Mouse (Mus musculus) right cerebral cortex, postnatal 36 days (tissue): ENCODE measurements around the gene Gpr18.

Experiments used
- DNase-seq, 2 experiments: peaks; one replicate each; pipeline ENCODE4 v3.0.0; 2022; ENCODE audit warnings: low spot score in 2 of 2, mixed read lengths in 1 of 2

Gene Gpr18

GRCm38 (mm10) chr14:121915621-121916020, at the start of gene Gpr18:
Gene Gpr18 (minus strand): TSS chr14:121915781.
- DNase-seq = no peak

GRCm38 (mm10) chr14:121964990-121965389, 49.4 kb upstream of the Gpr18 start, which contains the start of gene Gpr183:
Gene Gpr183 (minus strand): TSS chr14:121965195.
- DNase-seq = no peak

DNA sequence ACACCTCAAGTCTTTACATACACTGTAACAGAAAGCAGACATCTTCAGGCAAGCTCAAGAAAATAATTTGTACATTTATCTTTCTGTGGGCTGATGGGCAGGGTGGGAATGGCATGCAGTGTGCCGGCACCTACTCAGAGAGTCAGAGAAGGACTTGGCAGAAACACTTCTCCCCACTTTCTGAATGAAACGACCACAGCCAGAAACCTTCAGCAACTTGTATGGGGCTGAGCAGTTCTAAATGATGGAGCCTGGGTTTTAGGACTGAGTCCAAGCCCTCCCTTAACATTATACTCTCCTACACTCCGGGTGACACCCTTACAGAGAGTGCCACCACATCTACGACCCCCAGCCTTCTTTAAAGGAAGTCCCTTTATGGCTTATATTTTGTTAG, 48.4 kb upstream of the Gpr18 start:
- DNase-seq = no peak

DNA sequence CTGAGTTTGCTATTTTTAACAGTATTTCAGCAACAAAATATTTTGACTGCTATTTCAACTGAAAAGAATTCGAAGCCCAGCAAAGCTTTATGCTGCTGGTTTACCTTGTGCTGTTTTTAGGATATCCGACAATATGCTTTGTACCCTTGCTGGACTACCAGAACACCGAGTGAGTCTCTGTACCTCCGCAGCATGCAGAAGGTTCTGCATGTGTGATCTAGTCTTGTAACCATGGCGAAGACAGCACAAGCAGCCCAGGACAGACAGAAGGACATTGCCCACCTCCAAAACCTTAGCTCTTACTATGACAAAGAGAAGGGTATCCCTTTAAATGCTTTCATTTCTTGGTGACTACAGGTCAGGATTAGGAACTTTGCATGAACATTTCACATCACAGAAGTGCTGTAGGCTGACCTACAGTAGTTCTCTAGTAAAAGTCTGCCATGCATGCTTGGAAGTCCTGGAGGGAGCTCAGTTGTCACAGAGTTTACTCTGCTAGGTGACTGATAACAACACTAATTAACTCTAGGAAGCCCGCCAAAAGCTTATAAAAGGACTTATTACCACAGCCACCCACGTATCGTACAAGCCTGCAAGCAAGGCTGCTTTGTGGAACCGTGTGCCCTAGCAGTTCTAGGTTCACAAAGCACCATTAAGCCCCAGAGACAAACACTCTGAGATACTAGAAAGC, 47.8 kb upstream of the Gpr18 start:
- DNase-seq = no peak

DNA sequence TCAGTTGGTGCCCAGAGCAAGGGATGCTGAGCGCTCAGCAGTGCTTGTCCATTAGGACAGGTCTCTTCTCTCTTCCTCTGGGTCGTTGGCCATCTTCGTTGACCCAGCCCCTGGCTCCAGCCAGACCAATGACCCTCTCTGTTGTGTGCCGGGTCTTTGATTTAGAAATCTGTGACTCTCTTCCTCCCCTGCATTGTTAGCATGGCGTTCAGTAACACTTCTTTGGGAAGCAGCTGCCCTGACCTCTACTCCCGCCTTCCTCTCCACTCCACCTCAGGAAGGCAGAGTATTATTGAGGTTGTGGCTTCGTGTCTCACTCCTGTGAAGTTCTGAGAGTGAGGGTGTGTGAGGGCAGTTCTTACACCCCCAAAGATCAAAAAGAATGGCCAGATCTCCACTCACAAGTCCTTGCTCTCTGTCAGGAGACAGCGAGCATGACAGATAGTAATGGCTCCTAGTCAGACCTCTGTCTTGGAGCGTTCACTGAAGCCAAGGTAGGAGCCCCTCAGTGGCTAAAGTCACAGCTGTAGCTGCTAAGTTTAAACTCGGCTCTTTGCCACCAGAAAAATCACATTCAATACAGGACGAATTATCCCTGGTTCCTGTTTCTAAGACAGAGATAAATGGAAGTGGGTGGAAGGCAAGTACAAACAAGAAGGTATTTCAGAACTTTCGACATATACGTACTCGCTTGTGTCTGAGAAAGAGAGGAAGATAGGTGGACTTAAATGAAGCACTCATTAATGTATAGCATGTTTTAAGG, 46.7 kb upstream of the Gpr18 start:
- DNase-seq = no peak

DNA sequence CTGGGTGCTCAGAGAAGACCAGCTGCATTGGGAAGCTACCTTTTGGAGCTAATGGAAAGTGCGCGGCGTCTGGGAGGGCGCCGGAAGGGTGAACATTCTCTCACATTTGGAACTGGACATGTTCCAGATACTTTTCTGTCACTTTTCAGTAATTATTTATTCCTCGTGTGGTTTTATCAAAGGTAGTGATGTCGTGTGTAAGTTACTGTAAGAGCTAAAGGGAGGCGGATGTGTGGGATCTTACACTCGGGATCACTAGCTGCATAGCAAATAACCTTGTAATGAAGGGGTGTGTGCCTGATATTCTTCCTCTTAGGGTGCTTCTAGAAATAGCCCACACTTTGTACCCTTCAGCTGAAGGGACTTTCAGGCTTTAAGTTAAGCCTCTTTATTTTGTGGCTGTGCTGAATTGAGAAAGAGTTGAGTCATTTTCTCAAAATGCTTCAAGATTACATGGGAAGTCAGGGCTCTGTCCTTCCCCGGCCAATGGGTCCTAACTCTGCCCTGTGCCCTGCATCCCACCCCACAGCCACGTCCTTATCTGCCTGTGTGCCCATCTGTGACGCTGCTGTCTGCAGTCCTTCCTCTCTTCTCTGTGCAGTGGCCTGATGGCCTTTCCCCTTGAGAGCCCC, 46.0 kb upstream of the Gpr18 start:
- no peak for DNase-seq

GRCm38 (mm10) chr14:121960997-121961396, 45.4 kb upstream of the Gpr18 start:
- no peak for DNase-seq

- DNase-seq = no peak
Observed at GRCm38 (mm10) chr14:121960531-121960930, 45.0 kb upstream of the Gpr18 start.

DNA sequence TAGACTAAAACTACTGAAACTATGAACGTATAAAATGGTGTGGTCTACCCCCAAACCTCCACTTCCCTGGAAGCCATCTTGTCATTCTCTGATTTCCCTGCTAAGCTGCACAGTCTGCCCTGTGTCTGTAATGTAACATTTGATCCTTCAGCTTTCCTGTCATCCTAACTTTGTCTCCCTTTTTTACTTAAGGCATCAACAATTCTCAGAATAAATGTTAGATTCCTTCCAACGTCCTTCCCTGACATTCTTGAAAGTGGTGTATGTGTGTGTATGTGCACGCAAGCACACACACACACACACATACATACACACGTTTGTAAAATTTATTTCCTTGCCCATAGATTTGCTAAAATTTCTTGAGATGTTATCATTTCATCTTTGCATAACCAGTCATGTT, 44.5 kb upstream of the Gpr18 start:
- no peak for DNase-seq

GRCm38 (mm10) chr14:121959538-121959980, 44.0 kb upstream of the Gpr18 start:
- DNase-seq = no peak

GRCm38 (mm10) chr14:121958751-121959537, 43.4 kb upstream of the Gpr18 start:
- DNase-seq = no peak

- no peak for DNase-seq
Observed at GRCm38 (mm10) chr14:121958041-121958750, 42.6 kb upstream of the Gpr18 start.

- DNase-seq = no peak
Observed at GRCm38 (mm10) chr14:121957176-121957871, 41.7 kb upstream of the Gpr18 start.

GRCm38 (mm10) chr14:121956291-121956690, 40.7 kb upstream of the Gpr18 start:
- no peak for DNase-seq

DNA sequence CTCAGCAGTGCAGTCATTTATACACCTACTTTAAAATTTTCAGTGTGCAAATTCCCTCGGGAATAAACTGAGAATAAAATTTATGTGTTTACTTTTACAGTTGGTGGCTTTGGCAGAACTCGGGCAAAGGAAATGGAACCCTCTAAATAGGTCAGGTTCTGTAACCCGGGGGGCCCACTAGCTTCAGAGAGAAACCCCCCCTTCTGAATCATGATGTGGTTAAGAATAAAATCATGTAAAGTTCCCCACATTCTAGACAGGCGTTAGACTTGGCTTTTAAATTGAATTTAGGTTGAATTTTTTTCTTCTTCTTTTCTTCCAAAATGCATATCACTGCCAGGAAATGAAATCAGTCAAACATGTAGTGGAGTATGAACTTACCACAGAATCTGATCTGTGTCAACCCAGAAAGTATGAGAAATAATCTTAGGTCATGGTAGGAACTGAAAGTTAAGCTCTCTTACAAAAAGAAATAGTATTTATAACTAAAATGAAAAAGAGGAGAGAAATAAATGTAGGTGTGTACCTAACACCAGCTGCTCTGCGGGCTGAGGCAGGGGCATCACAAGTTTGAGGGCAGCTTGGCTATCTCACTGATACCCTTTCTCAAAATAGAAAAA, 39.7 kb upstream of the Gpr18 start:
- DNase-seq = no peak

- no peak for DNase-seq
Observed at GRCm38 (mm10) chr14:121954608-121955007, 39.0 kb upstream of the Gpr18 start.

GRCm38 (mm10) chr14:121954129-121954528, 38.5 kb upstream of the Gpr18 start:
- no peak for DNase-seq

DNA sequence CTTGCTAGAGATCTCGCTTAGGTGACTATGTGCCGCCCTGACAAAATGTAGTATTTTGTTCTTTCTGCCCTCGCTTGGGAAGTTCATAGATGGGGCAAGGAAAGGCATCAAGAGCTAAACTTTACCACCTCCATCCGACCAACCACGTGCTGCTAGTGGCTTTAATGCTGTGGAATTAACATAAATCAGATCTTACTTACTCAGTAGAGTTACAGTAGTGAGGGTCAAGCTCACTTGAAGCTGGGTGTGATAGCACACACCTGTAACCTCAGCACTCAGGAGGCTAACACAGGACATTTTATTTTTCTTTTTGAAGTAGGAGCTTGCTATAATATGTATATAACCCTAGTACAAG, 36.4 kb upstream of the Gpr18 start:
- DNase-seq = no peak

- DNase-seq = no peak
Observed at GRCm38 (mm10) chr14:121951399-121952045, 35.9 kb upstream of the Gpr18 start.

DNA sequence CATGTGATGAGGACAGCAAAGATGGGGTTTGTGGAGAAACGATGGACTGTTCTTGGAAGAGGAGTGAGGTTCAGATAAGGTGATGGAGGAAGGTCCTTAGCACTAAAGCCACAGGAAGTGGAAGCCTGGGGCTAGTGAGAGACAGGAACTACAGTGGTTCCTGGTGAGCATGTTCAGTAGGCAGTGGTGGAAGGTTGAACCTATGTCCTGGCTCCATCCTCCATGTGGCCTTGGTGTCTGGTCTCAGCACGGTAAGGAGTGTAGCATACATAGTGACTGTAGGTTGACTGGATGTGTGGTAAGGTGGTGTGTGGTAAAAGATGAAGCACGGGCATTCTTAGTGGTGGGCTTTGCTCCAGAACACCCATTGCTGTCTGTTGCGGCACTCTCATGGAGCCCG, 34.3 kb upstream of the Gpr18 start:
- DNase-seq = no peak
